Mouse (Mus musculus): ENCODE measurements around the gene Prkn.

- TF ChIP-seq GATA1 (IDR thresholded peaks at IDR 0.05; ENCODE audit: borderline replicate concordance, low read length), result no peak
- TF ChIP-seq FLI1 (IDR thresholded peaks at IDR 0.05; ENCODE audit: low read length), result no peak
Observed at GRCm38 (mm10) chr17:11989296-11989695, 1149.1 kb downstream of the Prkn start.
